Mouse (Mus musculus) forelimb bud, embryonic 11.5 days (tissue): ENCODE data around the gene Prcd.
"Not testable (repeated sequence)": the region's sequence is repeated elsewhere in the genome, so short reads cannot be mapped to it uniquely, and the experiment has no call there.

Experiments
- DNase-seq: peaks from one replicate; pipeline ENCODE4 v3.0.0-alpha.2; 2012; ENCODE audit warnings: low read depth, low spot score

Gene Prcd

GRCm38 (mm10) chr11:116653234-116653633 lies at the start of gene Prcd:
Gene Prcd (plus strand): TSS chr11:116653534.
- no peak for DNase-seq

- no peak for DNase-seq
These were observed 49.2 kb upstream of the Prcd start for GRCm38 (mm10) chr11:116604097-116604496.

GRCm38 (mm10) chr11:116607717-116608116 lies 45.6 kb upstream of the Prcd start:
- DNase-seq: no peak

- DNase-seq: no peak
These were observed 43.2 kb upstream of the Prcd start for GRCm38 (mm10) chr11:116609965-116610630.

GRCm38 (mm10) chr11:116611168-116611567 lies 42.2 kb upstream of the Prcd start:
- not testable (repeated sequence) for DNase-seq

- no peak for DNase-seq
These were observed 41.5 kb upstream of the Prcd start for GRCm38 (mm10) chr11:116611883-116612282.

- DNase-seq: no peak
These were observed 40.8 kb upstream of the Prcd start for GRCm38 (mm10) chr11:116612554-116612953.

GRCm38 (mm10) chr11:116613234-116613633 lies 40.1 kb upstream of the Prcd start:
- DNase-seq: no peak

GRCm38 (mm10) chr11:116615735-116616437 lies 37.4 kb upstream of the Prcd start:
- DNase-seq: no peak

GRCm38 (mm10) chr11:116616438-116617118 lies 36.8 kb upstream of the Prcd start:
- no peak for DNase-seq

- DNase-seq: no peak
These were observed 35.7 kb upstream of the Prcd start for GRCm38 (mm10) chr11:116617641-116618040.

- no peak for DNase-seq
These were observed 34.7 kb upstream of the Prcd start for GRCm38 (mm10) chr11:116618666-116619065.

GRCm38 (mm10) chr11:116619156-116619555 lies 34.2 kb upstream of the Prcd start:
- no peak for DNase-seq

- no peak for DNase-seq
These were observed 33.8 kb upstream of the Prcd start for GRCm38 (mm10) chr11:116619561-116619960.

- DNase-seq: no peak
These were observed 33.3 kb upstream of the Prcd start for GRCm38 (mm10) chr11:116620073-116620472.

- DNase-seq: no peak
These were observed 32.6 kb upstream of the Prcd start for GRCm38 (mm10) chr11:116620559-116621253.

GRCm38 (mm10) chr11:116621258-116621704 lies 32.1 kb upstream of the Prcd start:
- no peak for DNase-seq

GRCm38 (mm10) chr11:116623281-116624124 lies 29.8 kb upstream of the Prcd start:
- no peak for DNase-seq

GRCm38 (mm10) chr11:116624131-116624832 lies 29.1 kb upstream of the Prcd start:
- peak; percentile 79 for DNase-seq
